Mouse (Mus musculus) liver, embryonic 11.5 days (tissue): Measurements from ENCODE around the gene 4933400A11Rik. TPM values are rescaled to one million over a fixed set of nuclear protein-coding genes. Genes with fewer than 3 reads are reported as not detected.
A peak's percentile ranks its signal among the peaks of the same experiment; 100 is the strongest.

Experiments used
- ATAC-seq: fragments of 200-750 bp; cut with Nextera tagmentation; replicated peaks from 2 replicates; pipeline ENCODE4 v1.8.0; 2017; ENCODE audit warnings: moderate number of reproducible peaks, mild to moderate bottlenecking, moderate TSS enrichment, moderate library complexity; ENCODE audit not compliant: low FRiP score
- DNase-seq: peaks from one replicate; pipeline ENCODE4 v3.0.0-alpha.2; 2017; ENCODE audit warnings: low spot score
- H3K27ac ChIP-seq: fragments of 300-500 bp; sonication (generic); 2 replicates; pipeline ENCODE4 v1.5.1; 2014; ENCODE audit warnings: mild to moderate bottlenecking, low read depth, low read length, control low read depth
- H3K27me3 ChIP-seq: fragments of 300-500 bp; sonication (generic); replicated peaks from 2 replicates; pipeline ENCODE4 v1.6.1; 2014; ENCODE audit warnings: low read length, mixed read lengths; ENCODE audit not compliant: control insufficient read depth, insufficient read depth
- H3K36me3 ChIP-seq: fragments of 300-500 bp; sonication (generic); 2 replicates; pipeline ENCODE4 v1.6.1; 2014; ENCODE audit warnings: mild to moderate bottlenecking, low read length, moderate library complexity, mixed read lengths; ENCODE audit not compliant: control insufficient read depth, insufficient read depth
- H3K4me1 ChIP-seq: fragments of 300-500 bp; sonication (generic); replicated peaks from 2 replicates; pipeline ENCODE4 v1.6.1; 2014; ENCODE audit warnings: low read length, mixed read lengths; ENCODE audit not compliant: control insufficient read depth, insufficient read depth
- H3K4me2 ChIP-seq: fragments of 300-500 bp; sonication (generic); 2 replicates; pipeline ENCODE4 v1.6.1; 2014; ENCODE audit warnings: mild to moderate bottlenecking, control low read depth, moderate library complexity
- H3K4me3 ChIP-seq: fragments of 300-500 bp; sonication (generic); 2 replicates; pipeline ENCODE4 v1.5.1; 2014; ENCODE audit warnings: low read depth, low read length, control low read depth
- H3K9ac ChIP-seq: fragments of 300-500 bp; sonication (generic); 2 replicates; pipeline ENCODE4 v1.6.1; 2014; ENCODE audit warnings: low read depth, low read length, control low read depth
- H3K9me3 ChIP-seq: fragments of 300-500 bp; sonication (generic); 2 replicates; pipeline ENCODE4 v1.6.1; 2016; ENCODE audit warnings: low read length, inconsistent platforms, mixed read lengths; ENCODE audit not compliant: control insufficient read depth
- WGBS: fragments of 180-500 bp; shearing (Covaris S2); extraction: QIAGEN DNeasy Blood & Tissue Kit; methylation state at CpG from one replicate; pipeline ENCODE4 v1.1.7; 2014; 5-methylcytosine and 5-hydroxymethylcytosine counted together
- polyA plus RNA-seq: library from polyadenylated mRNA; unstranded; fragments of >200 nt; fragmentation: Nextera tagmentation; extraction: Ambion mirVana; gene quantifications from 2 replicates; pipeline ENCODE4 v1.2.1, GENCODE M21; 2014

Gene 4933400A11Rik
- polyA plus RNA-seq, 1 experiment from 2014 or later: not detected

DNA sequence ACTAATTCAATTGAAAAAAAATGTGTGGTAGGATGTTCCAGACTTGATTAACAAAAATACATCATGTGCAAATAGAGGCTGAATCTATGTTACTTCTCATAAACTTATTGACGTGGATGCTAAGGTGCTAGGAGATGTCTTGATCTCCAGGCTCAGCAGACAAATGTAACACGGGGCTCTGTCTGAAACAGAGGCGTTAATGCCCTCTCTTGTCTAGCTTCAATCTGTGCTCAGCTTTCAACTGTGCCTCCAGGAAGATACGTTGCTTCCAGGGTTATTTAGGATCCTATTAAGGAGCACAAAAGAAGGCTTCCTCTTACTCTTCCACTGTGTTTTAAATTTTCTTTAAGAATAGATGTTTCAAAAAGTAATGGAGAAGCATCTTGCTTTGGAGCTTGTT is 20.8 kb upstream of the 4933400A11Rik start:
- WGBS: 38% methylated on average over 4 of the region's 4 CpGs
- no peak for DNase-seq
- H3K4me2 ChIP-seq: no peak overlapping the region
- no peak overlapping the region for H3K4me3 ChIP-seq
- H3K27ac ChIP-seq: no peak overlapping the region
- H3K9ac ChIP-seq: no peak overlapping the region
- H3K36me3 ChIP-seq: no peaks in the 10 kb centered on the region
- no peaks in the 10 kb centered on the region for H3K4me1 ChIP-seq
- no peaks in the 10 kb centered on the region for H3K9me3 ChIP-seq
- no peak for ATAC-seq
- peaks cover 5% of the 10 kb centered on the region; the same call in 1 of the 2 replicates for H3K27me3 ChIP-seq

DNA sequence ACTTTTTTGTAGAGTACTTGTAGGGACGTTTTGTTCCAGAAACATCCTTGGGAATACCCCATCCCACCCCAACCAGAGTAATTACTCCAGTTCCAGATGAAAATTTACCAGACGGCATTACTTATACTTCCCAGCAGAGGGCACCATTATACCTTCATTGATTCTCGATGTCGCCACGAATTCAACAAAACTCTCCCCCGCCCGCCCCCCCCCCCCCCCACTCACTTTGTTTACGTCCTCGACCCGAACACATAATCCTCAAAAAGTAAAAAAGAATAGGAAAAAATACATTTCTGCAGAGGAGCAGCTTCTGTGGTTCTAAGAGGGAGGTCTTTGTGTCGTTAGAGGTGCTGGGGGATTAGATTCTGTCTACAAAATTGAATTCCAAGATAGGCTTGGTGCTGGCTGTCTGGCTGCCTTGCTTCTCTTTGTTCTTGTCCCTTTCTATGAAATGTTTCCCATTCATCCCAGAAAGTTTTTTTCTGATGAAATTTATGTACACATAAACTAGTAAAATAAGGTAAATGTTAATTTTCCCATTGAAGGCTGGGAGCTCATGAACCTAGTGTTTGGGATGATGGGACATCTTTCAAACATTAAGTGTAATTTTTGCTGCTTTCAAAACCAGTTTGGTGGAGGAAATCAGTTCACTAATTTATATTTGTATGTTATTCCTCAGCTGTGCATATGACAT is 19.7 kb upstream of the 4933400A11Rik start:
- WGBS: 1% methylated on average over 11 of the region's 11 CpGs
- H3K9ac ChIP-seq: no peak overlapping the region
- H3K27ac ChIP-seq: no peak overlapping the region
- H3K9me3 ChIP-seq: no peaks in the 10 kb centered on the region
- H3K27me3 ChIP-seq: peaks cover 5% of the 10 kb centered on the region; the same call in 1 of the 2 replicates
- H3K36me3 ChIP-seq: no peaks in the 10 kb centered on the region
- H3K4me2 ChIP-seq: peak overlapping the region; percentile 16; the same call in 1 of the 2 replicates
- H3K4me1 ChIP-seq: no peaks in the 10 kb centered on the region
- H3K4me3 ChIP-seq: peak overlapping the region; percentile 29; the same call in 1 of the 2 replicates
- ATAC-seq: no peak
- DNase-seq: peak; percentile 31

DNA sequence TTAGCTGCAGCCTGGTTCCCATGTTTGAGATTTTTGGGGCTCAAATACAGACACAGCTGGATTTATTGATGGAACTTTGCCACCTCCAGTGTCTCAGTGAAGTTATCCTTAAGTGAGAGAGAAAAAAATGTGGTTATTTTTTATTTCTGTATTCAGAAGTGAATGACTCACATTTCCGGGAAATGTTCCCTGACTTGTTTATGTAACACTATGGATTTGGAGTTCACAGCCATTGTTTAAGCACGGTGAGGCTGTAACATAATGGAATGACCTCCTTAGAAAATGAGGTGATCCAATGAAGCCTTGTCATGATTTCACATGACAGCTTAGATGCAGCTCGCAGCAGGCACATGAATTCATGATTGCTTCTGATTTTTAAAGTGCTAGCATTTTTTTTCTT is 17.7 kb upstream of the 4933400A11Rik start:
- no peaks in the 10 kb centered on the region for H3K4me1 ChIP-seq
- WGBS: 65% methylated on average over 3 of the region's 3 CpGs

DNA sequence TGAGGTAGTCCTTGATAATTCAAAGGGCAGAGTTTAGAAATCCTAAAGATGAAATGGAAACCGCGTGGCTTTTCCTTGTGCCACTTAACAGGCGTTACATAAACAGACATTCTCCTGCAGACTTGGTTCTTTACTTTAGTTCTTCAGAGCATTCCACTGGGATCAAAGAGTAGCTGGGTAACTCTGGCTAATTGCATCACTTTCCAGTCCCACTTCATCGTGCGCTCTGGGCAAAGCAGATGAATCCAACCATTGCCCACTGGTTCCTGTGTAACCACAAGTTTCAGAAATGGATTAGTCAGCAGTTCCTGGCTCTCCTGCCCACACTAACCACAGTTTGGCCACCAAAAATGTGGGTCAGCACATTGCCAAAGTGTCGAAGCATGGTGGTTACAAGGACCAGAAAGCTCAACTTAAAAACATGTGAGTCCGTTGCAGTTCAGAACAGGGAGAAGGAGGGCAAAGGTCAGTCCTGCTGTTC is 15.4 kb upstream of the 4933400A11Rik start:
- WGBS: 49% methylated on average over 7 of the region's 7 CpGs
- Histone ChIP-seq H3K9me3 (no peaks in the 10 kb centered on the region), H3K4me1 (no peaks in the 10 kb centered on the region), H3K27me3 (no peaks in the 10 kb centered on the region), H3K4me2 (no peak overlapping the region), H3K9ac (no peak overlapping the region), H3K27ac (no peak overlapping the region), H3K4me3 (no peak overlapping the region), H3K36me3 (no peaks in the 10 kb centered on the region)
- ATAC-seq (no peak), DNase-seq (peak; percentile 29)

More for the DNA sequence above, 17.7 kb upstream of the 4933400A11Rik start:
- no peaks in the 10 kb centered on the region for H3K9me3 ChIP-seq
- ATAC-seq: no peak
- no peak for DNase-seq
- H3K36me3 ChIP-seq: no peaks in the 10 kb centered on the region
- H3K9ac ChIP-seq: no peak overlapping the region
- no peak overlapping the region for H3K27ac ChIP-seq
- H3K4me2 ChIP-seq: no peak overlapping the region
- peaks cover 5% of the 10 kb centered on the region; the same call in 1 of the 2 replicates for H3K27me3 ChIP-seq
- no peak overlapping the region for H3K4me3 ChIP-seq

DNA sequence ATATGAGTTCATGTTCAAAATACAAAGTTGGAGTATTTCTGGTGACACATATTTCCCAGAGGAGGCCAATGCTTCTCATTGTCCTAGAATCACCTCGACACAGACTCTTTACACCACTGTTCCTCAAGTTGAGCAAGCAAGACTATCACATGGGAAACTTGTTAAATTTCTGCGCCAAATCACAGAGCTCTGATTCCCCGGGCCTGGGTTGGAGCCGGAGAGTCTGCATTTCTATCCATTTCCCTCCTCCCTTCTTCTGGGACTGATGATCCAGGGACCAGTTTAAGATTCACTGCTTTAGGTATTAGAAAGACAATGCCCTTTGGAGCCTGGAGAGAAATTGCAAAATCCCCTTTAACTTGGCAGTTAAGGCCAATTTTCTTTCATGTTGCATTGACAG is 15.0 kb upstream of the 4933400A11Rik start:
- Histone ChIP-seq H3K4me2 (no peak overlapping the region), H3K4me3 (no peak overlapping the region), H3K9me3 (no peaks in the 10 kb centered on the region), H3K9ac (no peak overlapping the region), H3K4me1 (no peaks in the 10 kb centered on the region), H3K27me3 (no peaks in the 10 kb centered on the region), H3K27ac (no peak overlapping the region), H3K36me3 (no peaks in the 10 kb centered on the region)
- WGBS: 56% methylated on average over 4 of the region's 4 CpGs
- no peak for ATAC-seq
- DNase-seq: no peak

DNA sequence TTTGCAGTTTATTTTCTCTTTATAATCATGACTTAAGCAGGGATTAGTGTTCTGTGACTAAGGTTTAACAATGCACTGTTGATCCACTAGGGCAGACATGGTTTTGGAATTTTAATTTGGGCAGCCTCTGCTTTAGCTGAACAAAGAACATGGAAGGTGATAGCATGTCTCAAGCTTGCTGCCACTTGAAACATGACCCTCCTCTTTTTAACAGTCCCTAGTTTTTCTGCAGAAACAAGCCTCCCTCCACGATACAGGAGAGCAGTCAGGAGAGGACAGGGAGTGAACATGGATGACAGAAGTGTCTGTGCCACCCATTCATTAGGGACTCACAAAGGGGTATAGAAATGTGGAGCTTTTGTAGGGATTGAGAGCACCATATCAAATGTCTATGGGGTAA is 13.4 kb upstream of the 4933400A11Rik start:
- H3K27me3 ChIP-seq: no peaks in the 10 kb centered on the region
- no peak overlapping the region for H3K4me3 ChIP-seq
- no peak for DNase-seq
- no peak overlapping the region for H3K4me2 ChIP-seq
- H3K9ac ChIP-seq: no peak overlapping the region
- H3K9me3 ChIP-seq: no peaks in the 10 kb centered on the region
- no peaks in the 10 kb centered on the region for H3K4me1 ChIP-seq
- no peak overlapping the region for H3K27ac ChIP-seq
- ATAC-seq: no peak
- no peaks in the 10 kb centered on the region for H3K36me3 ChIP-seq
- 56% methylated on average over 1 of the region's 1 CpGs for WGBS

DNA sequence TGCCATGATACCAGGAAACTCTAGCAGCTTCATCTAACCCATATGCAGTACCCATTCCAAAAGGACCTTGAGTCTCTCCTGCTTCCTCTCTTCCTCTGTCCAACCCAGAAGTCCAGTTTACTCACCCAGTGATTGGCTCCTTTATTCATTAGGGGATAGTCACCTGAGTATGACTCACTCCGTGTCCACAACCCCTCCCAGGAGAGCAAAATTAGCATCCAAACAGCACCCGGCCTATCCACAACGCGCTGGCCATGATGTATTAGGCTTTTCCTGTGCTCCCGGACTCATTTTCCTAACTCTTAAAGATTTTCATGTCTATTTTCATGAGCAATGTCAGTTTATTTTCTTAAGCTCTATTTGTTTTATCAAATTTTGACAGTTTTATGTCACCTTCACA is 10.3 kb upstream of the 4933400A11Rik start:
- no peak for DNase-seq
- Histone ChIP-seq H3K4me1 (no peaks in the 10 kb centered on the region), H3K9me3 (no peaks in the 10 kb centered on the region), H3K27ac (no peak overlapping the region), H3K4me2 (no peak overlapping the region), H3K9ac (no peak overlapping the region), H3K4me3 (no peak overlapping the region), H3K36me3 (no peaks in the 10 kb centered on the region), H3K27me3 (no peaks in the 10 kb centered on the region)
- WGBS: 81% methylated on average over 5 of the region's 5 CpGs
- no peak for ATAC-seq

DNA sequence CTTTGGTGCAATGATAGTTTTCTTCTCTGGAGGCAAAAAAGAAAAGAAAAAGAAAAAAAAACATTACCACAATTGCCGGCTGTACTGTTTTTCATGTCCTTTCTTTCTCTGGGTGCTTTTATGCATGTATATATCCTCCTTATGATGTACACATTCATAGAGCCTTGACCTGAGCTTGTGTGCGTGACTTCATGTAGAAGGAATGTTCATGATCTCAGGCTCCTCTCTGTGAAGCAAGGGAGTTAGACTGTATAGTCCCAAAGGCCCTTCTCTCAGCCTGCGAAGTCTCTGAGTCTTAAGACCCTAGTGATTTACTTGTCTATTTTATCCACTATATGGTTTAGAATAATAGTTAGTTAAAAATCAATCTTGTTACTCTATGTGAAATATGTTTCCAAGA is 21.4 kb downstream of the 4933400A11Rik start:
- Histone ChIP-seq H3K27me3 (no peaks in the 10 kb centered on the region), H3K4me2 (no peak overlapping the region), H3K27ac (no peak overlapping the region), H3K4me3 (no peak overlapping the region), H3K9ac (no peak overlapping the region), H3K4me1 (no peaks in the 10 kb centered on the region), H3K36me3 (no peaks in the 10 kb centered on the region), H3K9me3 (no peaks in the 10 kb centered on the region)
- no peak for DNase-seq
- ATAC-seq: no peak
- WGBS: 75% methylated on average over 3 of the region's 3 CpGs

DNA sequence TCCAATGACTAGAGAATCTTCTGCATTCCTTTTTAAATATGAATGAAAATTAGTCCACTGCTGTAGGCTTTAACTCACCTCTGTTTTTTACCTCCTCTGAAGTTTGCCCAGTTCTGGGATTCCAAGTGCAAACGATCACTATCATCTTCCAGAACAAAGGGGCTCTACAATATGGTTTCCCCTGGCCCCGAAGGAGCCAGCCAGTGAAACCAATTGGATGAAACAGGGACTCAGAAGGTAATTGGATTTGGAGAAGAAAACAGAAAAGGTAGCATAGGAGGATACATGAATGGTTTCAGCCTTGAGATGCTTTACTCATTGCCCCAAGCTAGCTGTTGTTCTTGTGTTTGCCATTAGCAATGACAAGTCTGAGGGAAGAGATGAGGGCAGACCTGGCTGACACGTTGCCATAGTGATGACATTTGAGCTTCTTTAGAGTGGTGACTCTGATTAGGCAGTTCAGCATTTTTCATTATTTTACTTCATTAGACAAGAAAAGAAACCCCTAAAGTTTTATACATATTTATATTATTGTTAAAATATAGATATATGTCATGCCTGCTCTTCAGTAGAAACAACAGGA is 44.0 kb downstream of the 4933400A11Rik start:
- Histone ChIP-seq H3K9me3 (no peaks in the 10 kb centered on the region), H3K27ac (no peak overlapping the region), H3K4me3 (no peak overlapping the region), H3K9ac (no peak overlapping the region), H3K4me1 (no peaks in the 10 kb centered on the region), H3K36me3 (no peaks in the 10 kb centered on the region), H3K4me2 (no peak overlapping the region), H3K27me3 (no peaks in the 10 kb centered on the region)
- DNase-seq: no peak
- ATAC-seq: no peak
- WGBS: 64% methylated on average over 3 of the region's 3 CpGs
